Mouse (Mus musculus) C2C12 (cell line): ENCODE results near the gene Foxp1. TPM values are rescaled to one million over a fixed set of nuclear protein-coding genes. Genes with fewer than 3 reads are reported as not detected.

Source experiments
- H3K27me3 ChIP-seq: one replicate; pipeline ENCODE4 v1.6.1; 2011; ENCODE audit not compliant: control insufficient read depth, insufficient read depth, insufficient read length
- H3K36me3 ChIP-seq: one replicate; pipeline ENCODE4 v1.6.1; 2011; ENCODE audit not compliant: control insufficient read depth, insufficient read depth
- H3K4me3 ChIP-seq: one replicate; pipeline ENCODE4 v1.5.1; 2011; ENCODE audit warnings: mild to moderate bottlenecking, control low read depth; ENCODE audit not compliant: poor library complexity, insufficient read depth, severe bottlenecking
- H3K79me2 ChIP-seq: one replicate; pipeline ENCODE4 v1.6.1; 2011; ENCODE audit not compliant: control insufficient read depth, insufficient read depth
- H3K79me3 ChIP-seq: one replicate; pipeline ENCODE4 v1.6.1; 2011; ENCODE audit warnings: low read depth, control low read depth
- H3ac ChIP-seq: one replicate; pipeline ENCODE3; 2011; ENCODE audit warnings: low read depth; ENCODE audit not compliant: control insufficient read depth, insufficient read length
- CEBPB ChIP-seq: IDR thresholded peaks from one replicate; pipeline ENCODE4 v1.6.1; 2011; ENCODE audit warnings: low read depth, mild to moderate bottlenecking, control low read depth, moderate library complexity
- CTCF ChIP-seq: IDR thresholded peaks from one replicate; pipeline ENCODE4 v1.5.1; 2011; ENCODE audit not compliant: control insufficient read depth, insufficient read depth, insufficient read length
- FOSL1 ChIP-seq: IDR thresholded peaks from one replicate; pipeline ENCODE4 v1.8.0; 2011; ENCODE audit warnings: mild to moderate bottlenecking, low read length; ENCODE audit not compliant: poor library complexity, insufficient read depth, severe bottlenecking
- MAX ChIP-seq: IDR thresholded peaks from one replicate; pipeline ENCODE4 v1.6.1; 2011; ENCODE audit warnings: mild to moderate bottlenecking, control low read depth
- MYOD1 ChIP-seq: IDR thresholded peaks from one replicate; pipeline ENCODE4 v1.6.1; 2011; ENCODE audit warnings: low read depth; ENCODE audit not compliant: control insufficient read depth, insufficient read length
- MYOG ChIP-seq: IDR thresholded peaks from one replicate; pipeline ENCODE4 v1.6.1; 2011; ENCODE audit not compliant: control insufficient read depth, insufficient read length; ENCODE audit errors: extremely low read depth
- USF1 ChIP-seq: IDR thresholded peaks from one replicate; pipeline ENCODE4 v1.6.1; 2011; ENCODE audit warnings: low read depth, mild to moderate bottlenecking, control low read depth, moderate library complexity
- polyA plus RNA-seq: library from polyadenylated mRNA; unstranded; fragments of >200 nt; fragmentation: generic; extraction: Trizol; gene quantifications from one replicate; pipeline ENCODE4 v1.2.1, GENCODE M21; 2012; ENCODE audit warnings: missing spikeins

The Foxp1 gene
- polyA plus RNA-seq, 1 experiment, result 25.9 TPM

GRCm38 (mm10) chr6:99485884-99486640, 36.5 kb downstream of the Foxp1 start:
- Histone ChIP-seq H3ac (no peak overlapping the region), H3K79me2 (no peaks in the 10 kb centered on the region), H3K79me3 (no peaks in the 10 kb centered on the region), H3K27me3 (no peaks in the 10 kb centered on the region), H3K4me3 (no peak overlapping the region), H3K36me3 (no peaks in the 10 kb centered on the region)
- TF ChIP-seq FOSL1, result no peak
- no peak for TF ChIP-seq MYOD1
- no peak for TF ChIP-seq USF1

- Histone ChIP-seq H3K79me2 (no peaks in the 10 kb centered on the region), H3K4me3 (no peak overlapping the region), H3K79me3 (no peaks in the 10 kb centered on the region), H3ac (peak overlapping the region; percentile 25), H3K36me3 (no peaks in the 10 kb centered on the region), H3K27me3 (no peaks in the 10 kb centered on the region)
- TF ChIP-seq USF1, result no peak
- peak; percentile 55 for TF ChIP-seq MAX
Observed at GRCm38 (mm10) chr6:99485217-99485883, 37.2 kb downstream of the Foxp1 start.

- TF ChIP-seq MAX, result no peak
- Histone ChIP-seq H3ac (peak overlapping the region; percentile 30), H3K4me3 (no peak overlapping the region), H3K36me3 (no peaks in the 10 kb centered on the region), H3K79me3 (no peaks in the 10 kb centered on the region), H3K79me2 (no peaks in the 10 kb centered on the region), H3K27me3 (no peaks in the 10 kb centered on the region)
Observed at GRCm38 (mm10) chr6:99484884-99485216, 37.7 kb downstream of the Foxp1 start.

GRCm38 (mm10) chr6:99484197-99484725, 38.3 kb downstream of the Foxp1 start:
- no peaks in the 10 kb centered on the region for H3K79me3 ChIP-seq
- no peaks in the 10 kb centered on the region for H3K36me3 ChIP-seq
- no peaks in the 10 kb centered on the region for H3K79me2 ChIP-seq
- H3K27me3 ChIP-seq, result no peaks in the 10 kb centered on the region
- H3ac ChIP-seq, result peak overlapping the region; percentile 28
- H3K4me3 ChIP-seq, result no peak overlapping the region
- no peak for TF ChIP-seq USF1
- TF ChIP-seq MYOD1, result no peak
- TF ChIP-seq MAX, result no peak
- no peak for TF ChIP-seq CTCF

- H3ac ChIP-seq, result no peak overlapping the region
- H3K79me3 ChIP-seq, result no peaks in the 10 kb centered on the region
- no peak overlapping the region for H3K4me3 ChIP-seq
- no peaks in the 10 kb centered on the region for H3K79me2 ChIP-seq
- no peaks in the 10 kb centered on the region for H3K36me3 ChIP-seq
- H3K27me3 ChIP-seq, result no peaks in the 10 kb centered on the region
- TF ChIP-seq MYOD1 (no peak), CTCF (no peak), CEBPB (no peak), MYOG (no peak), MAX (no peak)
Observed at GRCm38 (mm10) chr6:99483556-99483955, 39.0 kb downstream of the Foxp1 start.

- no peak overlapping the region for H3K4me3 ChIP-seq
- no peaks in the 10 kb centered on the region for H3K27me3 ChIP-seq
- H3K36me3 ChIP-seq, result no peaks in the 10 kb centered on the region
- no peak for TF ChIP-seq MAX
- no peak for TF ChIP-seq FOSL1
- TF ChIP-seq MYOG, result no peak
- TF ChIP-seq MYOD1, result no peak
- no peak for TF ChIP-seq CTCF
- TF ChIP-seq USF1, result no peak
- TF ChIP-seq CEBPB, result no peak
- H3ac ChIP-seq, result no peak overlapping the region
- H3K79me2 ChIP-seq, result no peaks in the 10 kb centered on the region
- no peaks in the 10 kb centered on the region for H3K79me3 ChIP-seq
Observed at GRCm38 (mm10) chr6:99481568-99481967, 41.0 kb downstream of the Foxp1 start.
